Mouse (Mus musculus) bone marrow, adult 2 months (tissue): ENCODE results near the gene Osbpl3.

Experiments used
- CTCF ChIP-seq: fragments of 200-500 bp; IDR thresholded peaks from 2 replicates; pipeline ENCODE4 v1.5.1; 2011; ENCODE audit warnings: low read length, control low read depth; ENCODE audit not compliant: control insufficient read depth, insufficient read depth
- POLR2A ChIP-seq: fragments of 200-500 bp; IDR thresholded peaks from 2 replicates; pipeline ENCODE4 v1.6.1; 2011; ENCODE audit warnings: low read depth, mild to moderate bottlenecking, control low read depth, low read length, borderline replicate concordance; ENCODE audit not compliant: control insufficient read depth

DNA sequence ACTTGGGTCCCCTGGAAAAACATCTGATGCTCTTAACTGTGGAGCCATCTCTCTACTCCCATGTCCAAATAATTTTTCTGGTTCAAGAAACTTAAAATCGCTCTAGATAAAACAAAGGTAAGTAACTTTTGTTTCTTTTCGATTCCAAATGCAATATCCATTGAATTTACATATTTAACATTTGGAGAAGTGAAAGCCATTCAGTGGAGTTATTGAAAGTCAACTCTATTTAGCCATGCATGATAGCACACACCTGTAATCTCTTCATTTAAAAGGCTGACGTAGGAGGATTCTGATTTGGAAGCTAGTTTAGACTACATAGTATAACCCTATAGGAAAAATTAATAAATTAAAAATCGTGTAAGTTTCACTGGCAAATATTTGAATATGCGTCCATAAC, 25.5 kb upstream of the Osbpl3 start:
- TF ChIP-seq CTCF = no peak
- no peak for TF ChIP-seq POLR2A
